8 mouse cellular contexts compared by ENCODE assay signal in the genomic region with DNA sequence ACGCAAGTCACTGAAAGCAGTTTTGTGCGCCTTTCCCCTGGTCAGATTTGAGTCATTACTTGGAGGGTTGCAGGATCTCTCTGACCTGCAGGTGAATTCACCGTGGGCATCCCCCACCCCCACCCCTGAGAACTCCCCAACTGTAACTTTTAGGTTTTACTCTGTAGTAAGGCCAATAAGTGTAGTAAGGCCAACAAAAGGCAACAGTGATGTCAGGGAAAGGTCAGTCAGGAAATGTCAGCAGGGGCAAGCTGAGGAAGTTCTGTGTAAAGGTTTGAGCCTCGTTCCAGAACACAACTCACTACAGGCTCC. TPM values are rescaled to one million over a fixed set of nuclear protein-coding genes. Genes with fewer than 3 reads are reported as not detected.
DNase-seq lines count a peak whose midpoint lies in the region; ATAC-seq and TF ChIP-seq lines count a peak whose summit lies in the region.

No protein-coding gene starts in this region.

- peaks cover 25 to 45% of the 10 kb centered on the region in 2 experiments for H3K4me1 ChIP-seq in heart, embryonic 14.5 days (ENCODE audit: control insufficient read depth in 2 of 2, insufficient read depth in 2 of 2, low read length in 2 of 2)
- peaks cover 0 to 23% of the 10 kb centered on the region in 2 experiments; a peak in 3 of 4 replicates for H3K4me1 ChIP-seq in ES-E14 (ENCODE audit: control insufficient read depth in 2 of 2, insufficient read depth in 2 of 2, low read length in 2 of 2, poor library complexity in 1 of 2)
- peaks cover 14% of the 10 kb centered on the region for H3K4me1 ChIP-seq in hindbrain, embryonic 12.5 days
- H3K4me1 ChIP-seq in midbrain, embryonic 11.5 days (ENCODE audit: control insufficient read depth, insufficient read depth, low read length), result peaks cover 9% of the 10 kb centered on the region; the same call in 1 of the 2 replicates

- peak overlapping the region; percentile 97 for H3K4me2 ChIP-seq in heart, embryonic 14.5 days (ENCODE audit: low read length)
- peak overlapping the region; percentile 92 for H3K4me2 ChIP-seq in hindbrain, embryonic 12.5 days (replicated peaks)
- peak overlapping the region; percentile 98 for H3K4me2 ChIP-seq in midbrain, embryonic 11.5 days

- H3K4me3 ChIP-seq in heart, embryonic 14.5 days (ENCODE audit: control insufficient read depth in 1 of 2, insufficient read depth in 1 of 2, low read depth in 1 of 2, low read length in 2 of 2), result peak overlapping the region; percentile 95 to 98
- peak overlapping the region; percentile 88 to 98 for H3K4me3 ChIP-seq in ES-E14 (ENCODE audit: insufficient read depth in 1 of 2, low read depth in 1 of 2, low read length in 2 of 2, poor library complexity in 1 of 2, severe bottlenecking in 1 of 2)
- peak overlapping the region; percentile 99 for H3K4me3 ChIP-seq in hindbrain, embryonic 12.5 days
- peak overlapping the region; percentile 98 for H3K4me3 ChIP-seq in midbrain, embryonic 11.5 days (ENCODE audit: low read depth, low read length)

- DNase-seq in heart, postnatal 10 days, result no peak
- DNase-seq in ES-E14 (ENCODE audit: low read depth, low spot score), result no peak
- DNase-seq in midbrain, embryonic 11.5 days (ENCODE audit: low spot score, missing footprints), result no peak
- DNase-seq in frontal cortex, postnatal 25 days (ENCODE audit: low spot score in 2 of 2), result no peak
- DNase-seq in thymus, postnatal 14 days, result no peak

- no peaks in the 10 kb centered on the region for H3K9me3 ChIP-seq in heart, embryonic 14.5 days (ENCODE audit: control insufficient read depth, low read length)
- H3K9me3 ChIP-seq in ES-E14 (ENCODE audit: control insufficient read depth, insufficient read depth, low read depth, low read length), result no peaks in the 10 kb centered on the region
- H3K9me3 ChIP-seq in hindbrain, embryonic 12.5 days (replicated peaks), result no peaks in the 10 kb centered on the region
- H3K9me3 ChIP-seq in midbrain, embryonic 11.5 days (ENCODE audit: control insufficient read depth, low read length), result no peaks in the 10 kb centered on the region

- H3K27ac ChIP-seq in heart, embryonic 14.5 days (replicated peaks in 1 of 2; ENCODE audit: control insufficient read depth in 1 of 2, insufficient read depth in 1 of 2, low read depth in 2 of 2, low read length in 2 of 2), result peak overlapping the region in 1 of 2 experiments; percentile 46; a peak in 1 of 4 replicates
- H3K27ac ChIP-seq in ES-E14 (ENCODE audit: insufficient read depth, low read depth, low read length, poor library complexity, severe bottlenecking), result no peak overlapping the region
- no peak overlapping the region for H3K27ac ChIP-seq in hindbrain, embryonic 12.5 days
- no peak overlapping the region for H3K27ac ChIP-seq in midbrain, embryonic 11.5 days (ENCODE audit: low read depth, low read length)

- H3K27me3 ChIP-seq in heart, embryonic 14.5 days (ENCODE audit: control insufficient read depth, insufficient read depth, low read length), result no peaks in the 10 kb centered on the region
- H3K27me3 ChIP-seq in hindbrain, embryonic 12.5 days, result no peaks in the 10 kb centered on the region
- no peaks in the 10 kb centered on the region for H3K27me3 ChIP-seq in midbrain, embryonic 11.5 days (ENCODE audit: control insufficient read depth, insufficient read depth, low read length)

- intact Hi-C loops in heart, postnatal 10 days (cut with DNase I), result loop anchor here (10.0 kb wide), 1 partner anchor 530 kb away; no protein-coding TSS in a partner anchor

- peak overlapping the region; percentile 93 for H3K9ac ChIP-seq in heart, embryonic 14.5 days (ENCODE audit: low read length)
- peak overlapping the region; percentile 86; the same call in 1 of the 2 replicates for H3K9ac ChIP-seq in ES-E14 (ENCODE audit: insufficient read depth, low read depth, low read length, poor library complexity, severe bottlenecking)
- peak overlapping the region; percentile 96 for H3K9ac ChIP-seq in hindbrain, embryonic 12.5 days
- H3K9ac ChIP-seq in midbrain, embryonic 11.5 days (ENCODE audit: low read length), result peak overlapping the region; percentile 88; the same call in 1 of the 2 replicates

- 16% methylated on average over 4 of the region's 4 CpGs for whole genome bisulfite sequencing in heart, embryonic 14.5 days
- 13% methylated on average over 4 of the region's 4 CpGs for WGBS in hindbrain, embryonic 12.5 days
- 15% methylated on average over 4 of the region's 4 CpGs for WGBS in midbrain, embryonic 11.5 days

- in situ Hi-C loops in ES-E14 (cut with MboI; ENCODE audit: low sequenced_read_pairs in 2 of 2, unreplicated experiment in 2 of 2), result no loop called here

- ATAC-seq in heart, embryonic 14.5 days (ENCODE audit: insufficient number of reproducible peaks, insufficient read depth, low FRiP score, low read depth), result no peak
- ATAC-seq in hindbrain, embryonic 12.5 days (ENCODE audit: low FRiP score), result no peak
- ATAC-seq in midbrain, embryonic 11.5 days (ENCODE audit: low FRiP score), result no peak
- ATAC-seq in megakaryocyte-erythroid progenitor cell, adult 5-6 weeks (replicated peaks; ENCODE audit: low FRiP score, low TSS enrichment, poor library complexity, severe bottlenecking), result no peak

- H3K36me3 ChIP-seq in heart, embryonic 14.5 days (ENCODE audit: control insufficient read depth, insufficient read depth, low read length), result no peaks in the 10 kb centered on the region
- H3K36me3 ChIP-seq in ES-E14 (ENCODE audit: control insufficient read depth, insufficient read depth, low read length, poor library complexity, severe bottlenecking), result peaks cover 5% of the 10 kb centered on the region
- no peaks in the 10 kb centered on the region for H3K36me3 ChIP-seq in hindbrain, embryonic 12.5 days
- H3K36me3 ChIP-seq in midbrain, embryonic 11.5 days (ENCODE audit: control insufficient read depth, insufficient read depth, low read length), result no peaks in the 10 kb centered on the region

TF ChIP-seq in ES-E14, 5 proteins besides CTCF, POLR2A, EP300 and RAD21:
- TF ChIP-seq HCFC1 (IDR thresholded peaks at IDR 0.05; ENCODE audit: borderline replicate concordance, insufficient read depth, low read length) (no peak), ZC3H11A (IDR thresholded peaks at IDR 0.05; ENCODE audit: borderline replicate concordance, low read depth, low read length) (no peak), ZNF384 (IDR thresholded peaks at IDR 0.05; ENCODE audit: low read depth, low read length) (no peak), CHD2 (IDR thresholded peaks at IDR 0.05; ENCODE audit: low read depth, low read length) (no peak), MAFK (IDR thresholded peaks at IDR 0.05; ENCODE audit: insufficient read depth, low read depth, low read length) (no peak)

RNA-seq across cellular contexts. Expression of a gene that starts 1.1 kb away (rescaled TPM):
- polyA plus RNA-seq in heart, embryonic 14.5 days (2014; fragmentation: Nextera tagmentation; extraction: Ambion mirVana), result 11.6 and 12.3 TPM in 2 replicates
- total RNA-seq in heart, postnatal 10 days (2021), result 10 to 100 TPM; 14.5 to 16.9 TPM
- total RNA-seq in ES-E14 (2012; rRNA removed), result 19.9 and 21.1 TPM in 2 replicates
- polyA plus RNA-seq in hindbrain, embryonic 12.5 days (2016; fragmentation: Nextera tagmentation; extraction: Ambion mirVana), result 20.8 and 21.4 TPM in 2 replicates
- polyA plus RNA-seq in midbrain, embryonic 11.5 days (2014; fragmentation: Nextera tagmentation; extraction: Ambion mirVana), result 16.8 and 17.5 TPM in 2 replicates
- 15.5 and 19.7 TPM in 2 replicates for total RNA-seq in megakaryocyte-erythroid progenitor cell, adult 5-6 weeks (2014; fragmentation: Nextera tagmentation)
- total RNA-seq in megakaryocyte-erythroid progenitor cell, adult 5-6 weeks (2017), result 10.9 and 18.4 TPM in 2 replicates

RNA-seq across cellular contexts. Expression of a gene that starts 22.8 kb away (rescaled TPM):
- 24.2 and 24.6 TPM in 2 replicates for polyA plus RNA-seq in heart, embryonic 14.5 days (2014; fragmentation: Nextera tagmentation; extraction: Ambion mirVana)
- 1 to 10 TPM; 4.9 to 5.1 TPM for total RNA-seq in heart, postnatal 10 days (2021)
- total RNA-seq in ES-E14 (2012; rRNA removed), result 27.1 and 30.2 TPM in 2 replicates
- 23.8 and 26.0 TPM in 2 replicates for polyA plus RNA-seq in hindbrain, embryonic 12.5 days (2016; fragmentation: Nextera tagmentation; extraction: Ambion mirVana)
- 53.0 and 54.0 TPM in 2 replicates for polyA plus RNA-seq in midbrain, embryonic 11.5 days (2014; fragmentation: Nextera tagmentation; extraction: Ambion mirVana)
- 48.4 and 59.1 TPM in 2 replicates for total RNA-seq in megakaryocyte-erythroid progenitor cell, adult 5-6 weeks (2014; fragmentation: Nextera tagmentation)
- total RNA-seq in megakaryocyte-erythroid progenitor cell, adult 5-6 weeks (2017), result 44.1 and 44.8 TPM in 2 replicates

RNA-seq across cellular contexts. Expression of a gene that starts 23.1 kb away (rescaled TPM):
- 126 and 131 TPM in 2 replicates for polyA plus RNA-seq in heart, embryonic 14.5 days (2014; fragmentation: Nextera tagmentation; extraction: Ambion mirVana)
- 10 to 100 TPM; 50.0 to 54.3 TPM for total RNA-seq in heart, postnatal 10 days (2021)
- 24.4 and 33.4 TPM in 2 replicates for total RNA-seq in ES-E14 (2012; rRNA removed)
- polyA plus RNA-seq in hindbrain, embryonic 12.5 days (2016; fragmentation: Nextera tagmentation; extraction: Ambion mirVana), result 53.9 and 59.5 TPM in 2 replicates
- 77.6 and 79.5 TPM in 2 replicates for polyA plus RNA-seq in midbrain, embryonic 11.5 days (2014; fragmentation: Nextera tagmentation; extraction: Ambion mirVana)
- total RNA-seq in megakaryocyte-erythroid progenitor cell, adult 5-6 weeks (2014; fragmentation: Nextera tagmentation), result 45.4 and 48.0 TPM in 2 replicates
- 51.6 and 53.3 TPM in 2 replicates for total RNA-seq in megakaryocyte-erythroid progenitor cell, adult 5-6 weeks (2017)

RNA-seq across cellular contexts. Expression of a gene that starts 34.4 kb away (rescaled TPM):
- 0.66 and 0.75 TPM in 2 replicates for polyA plus RNA-seq in heart, embryonic 14.5 days (2014; fragmentation: Nextera tagmentation; extraction: Ambion mirVana)
- total RNA-seq in heart, postnatal 10 days (2021), result under 1 TPM; 0.62 to 0.67 TPM
- total RNA-seq in ES-E14 (2012; rRNA removed), result 1.1 and 1.3 TPM in 2 replicates
- polyA plus RNA-seq in hindbrain, embryonic 12.5 days (2016; fragmentation: Nextera tagmentation; extraction: Ambion mirVana), result 6.1 and 6.7 TPM in 2 replicates
- polyA plus RNA-seq in midbrain, embryonic 11.5 days (2014; fragmentation: Nextera tagmentation; extraction: Ambion mirVana), result 2.7 and 3.8 TPM in 2 replicates
- 0.64 TPM in 1 of 2 replicates, not detected in the other for total RNA-seq in megakaryocyte-erythroid progenitor cell, adult 5-6 weeks (2014; fragmentation: Nextera tagmentation)
- total RNA-seq in megakaryocyte-erythroid progenitor cell, adult 5-6 weeks (2017), result 0.38 TPM in 1 of 2 replicates, not detected in the other

RNA-seq across cellular contexts. Expression of a gene that starts 49.0 kb away (rescaled TPM):
- polyA plus RNA-seq in heart, embryonic 14.5 days (2014; fragmentation: Nextera tagmentation; extraction: Ambion mirVana), result 84.8 and 88.3 TPM in 2 replicates
- 10 to 100 TPM; 37.2 to 39.5 TPM for total RNA-seq in heart, postnatal 10 days (2021)
- total RNA-seq in ES-E14 (2012; rRNA removed), result 134 and 195 TPM in 2 replicates
- 95.3 and 98.7 TPM in 2 replicates for polyA plus RNA-seq in hindbrain, embryonic 12.5 days (2016; fragmentation: Nextera tagmentation; extraction: Ambion mirVana)
- polyA plus RNA-seq in midbrain, embryonic 11.5 days (2014; fragmentation: Nextera tagmentation; extraction: Ambion mirVana), result 146 and 158 TPM in 2 replicates
- total RNA-seq in megakaryocyte-erythroid progenitor cell, adult 5-6 weeks (2014; fragmentation: Nextera tagmentation), result 71.7 and 72.1 TPM in 2 replicates
- 80.8 and 95.0 TPM in 2 replicates for total RNA-seq in megakaryocyte-erythroid progenitor cell, adult 5-6 weeks (2017)
